Mouse (Mus musculus): ENCODE data around the gene Vamp8.

DNA sequence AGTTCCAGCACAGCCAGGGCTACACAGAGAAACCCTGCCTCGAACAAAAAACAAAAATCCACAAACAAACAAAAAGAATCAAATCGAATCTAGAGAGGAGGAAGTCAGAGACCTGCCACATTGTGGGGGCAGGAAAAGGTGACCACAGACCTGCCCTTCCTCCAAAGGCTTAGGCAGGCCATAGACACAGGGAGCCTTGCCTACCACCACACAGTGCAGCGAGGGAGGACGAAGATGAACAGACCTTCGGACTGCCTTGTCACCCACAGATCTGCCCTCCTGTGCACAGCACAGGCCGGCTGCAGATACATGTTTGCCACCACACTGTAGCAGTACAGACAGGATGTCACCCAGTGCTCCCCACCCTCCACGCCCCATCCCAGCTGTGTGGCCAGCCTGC is 20.0 kb upstream of the Vamp8 start:
- TF ChIP-seq POLR2A (IDR thresholded peaks at IDR 0.05; ENCODE audit: insufficient read depth, low read depth, low read length) = no peak
- no peak for TF ChIP-seq EP300 (IDR thresholded peaks at IDR 0.05; ENCODE audit: insufficient read depth, low read depth, low read length)
